Mouse (Mus musculus) cortical plate, adult 2 months (tissue): ENCODE measurements around the gene Socs5.

Source experiments
- CTCF ChIP-seq: fragments of 200-500 bp; IDR thresholded peaks from 2 replicates; pipeline ENCODE4 v1.5.1; 2011; ENCODE audit warnings: mild to moderate bottlenecking, control low read depth, low read length; ENCODE audit not compliant: insufficient read depth; ENCODE audit errors: extremely low read depth
- POLR2A ChIP-seq: fragments of 200-500 bp; IDR thresholded peaks from 2 replicates; pipeline ENCODE4 v1.6.1; 2011; ENCODE audit warnings: mild to moderate bottlenecking, low read length, control low read depth; ENCODE audit not compliant: insufficient read depth; ENCODE audit errors: extremely low read depth

GRCm38 (mm10) chr17:87105941-87106340 is 1.5 kb upstream of the Socs5 start:
- TF ChIP-seq POLR2A (no peak), CTCF (no peak)
